Mouse (Mus musculus) ES-E14 (cell line): Measurements from ENCODE around the gene Cryl1.

Source experiments
- CHD2 ChIP-seq: IDR thresholded peaks from 2 replicates; pipeline ENCODE4 v1.6.1; 2014; ENCODE audit warnings: mild to moderate bottlenecking, low read depth, low read length, inconsistent platforms
- HCFC1 ChIP-seq: IDR thresholded peaks from 2 replicates; pipeline ENCODE4 v1.6.1; 2012; ENCODE audit warnings: low read length, inconsistent platforms, borderline replicate concordance; ENCODE audit not compliant: insufficient read depth
- MAFK ChIP-seq: IDR thresholded peaks from 2 replicates; pipeline ENCODE4 v1.6.1; 2014; ENCODE audit warnings: mild to moderate bottlenecking, low read depth, low read length, inconsistent platforms; ENCODE audit not compliant: insufficient read depth
- ZC3H11A ChIP-seq: IDR thresholded peaks from 2 replicates; pipeline ENCODE4 v1.6.1; 2012; ENCODE audit warnings: low read depth, mild to moderate bottlenecking, inconsistent platforms, low read length, borderline replicate concordance

DNA sequence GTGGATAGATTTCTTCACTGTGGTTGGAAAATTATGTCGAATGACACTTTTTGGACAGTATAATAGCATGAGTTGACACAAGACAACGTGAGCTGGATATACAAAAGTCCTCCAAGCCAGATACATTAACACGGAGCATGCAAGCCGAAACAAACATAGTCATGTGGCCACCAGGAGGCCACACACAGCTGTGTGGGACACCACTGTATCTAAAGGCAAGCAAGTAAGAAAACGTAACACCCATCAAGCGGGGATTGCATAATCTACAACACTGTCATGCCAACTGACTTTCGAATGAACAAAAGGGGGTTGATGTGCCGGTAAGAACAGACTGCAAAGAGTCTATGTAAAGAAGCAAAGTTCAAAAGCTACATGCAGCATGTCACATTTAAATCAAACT, 65.8 kb downstream of the Cryl1 start:
- TF ChIP-seq CHD2: no peak
- TF ChIP-seq MAFK: no peak
- TF ChIP-seq ZC3H11A: no peak
- TF ChIP-seq HCFC1: no peak
